Mouse (Mus musculus) hindbrain, embryonic 11.5 days (tissue): ENCODE measurements at regions not wholly inside any gene's neighbourhood (a gene's known extent, or its start where the extent isn't known, plus 50 kb on each side); places are given as distances from the start of the nearest gene placed in this dataset.

ENCODE experiments used
- ATAC-seq: fragments of 200-750 bp; cut with Nextera tagmentation; 2 replicates; pipeline ENCODE4 v1.8.0; 2017; ENCODE audit warnings: mild to moderate bottlenecking, moderate TSS enrichment, moderate library complexity; ENCODE audit not compliant: low FRiP score
- DNase-seq: peaks from one replicate; pipeline ENCODE4 v3.0.0-alpha.2; 2015; ENCODE audit warnings: low spot score
- H3K27ac ChIP-seq: fragments of 300-500 bp; sonication (generic); 2 replicates; pipeline ENCODE4 v1.5.1; 2014; ENCODE audit warnings: mild to moderate bottlenecking, low read depth, low read length
- H3K27me3 ChIP-seq: fragments of 300-500 bp; sonication (generic); 2 replicates; pipeline ENCODE4 v1.6.1; 2014; ENCODE audit warnings: mild to moderate bottlenecking, low read length, moderate library complexity, mixed read lengths; ENCODE audit not compliant: control insufficient read depth, insufficient read depth
- H3K36me3 ChIP-seq: fragments of 300-500 bp; sonication (generic); 2 replicates; pipeline ENCODE4 v1.6.1; 2014; ENCODE audit warnings: mild to moderate bottlenecking, low read length, moderate library complexity, mixed read lengths; ENCODE audit not compliant: control insufficient read depth, insufficient read depth
- H3K4me1 ChIP-seq: fragments of 300-500 bp; sonication (generic); replicated peaks from 2 replicates; pipeline ENCODE4 v1.6.1; 2014; ENCODE audit warnings: low read length, mixed read lengths; ENCODE audit not compliant: control insufficient read depth, insufficient read depth
- H3K4me2 ChIP-seq: fragments of 300-500 bp; sonication (generic); replicated peaks from 2 replicates; pipeline ENCODE4 v1.6.1; 2014; ENCODE audit warnings: mild to moderate bottlenecking, low read depth, low read length
- H3K4me3 ChIP-seq: fragments of 300-500 bp; sonication (generic); 2 replicates; pipeline ENCODE4 v1.5.1; 2014; ENCODE audit warnings: low read depth, low read length
- H3K9ac ChIP-seq: fragments of 300-500 bp; sonication (generic); 2 replicates; pipeline ENCODE4 v1.6.1; 2014; ENCODE audit warnings: low read depth, low read length
- H3K9me3 ChIP-seq: fragments of 300-500 bp; sonication (generic); 2 replicates; pipeline ENCODE4 v1.6.1; 2016; ENCODE audit warnings: low read length; ENCODE audit not compliant: control insufficient read depth
- WGBS: fragments of 180-500 bp; shearing (Covaris S2); extraction: QIAGEN DNeasy Blood & Tissue Kit; methylation state at CpG from one replicate; pipeline ENCODE4 v1.1.7; 2014; 5-methylcytosine and 5-hydroxymethylcytosine counted together

DNA sequence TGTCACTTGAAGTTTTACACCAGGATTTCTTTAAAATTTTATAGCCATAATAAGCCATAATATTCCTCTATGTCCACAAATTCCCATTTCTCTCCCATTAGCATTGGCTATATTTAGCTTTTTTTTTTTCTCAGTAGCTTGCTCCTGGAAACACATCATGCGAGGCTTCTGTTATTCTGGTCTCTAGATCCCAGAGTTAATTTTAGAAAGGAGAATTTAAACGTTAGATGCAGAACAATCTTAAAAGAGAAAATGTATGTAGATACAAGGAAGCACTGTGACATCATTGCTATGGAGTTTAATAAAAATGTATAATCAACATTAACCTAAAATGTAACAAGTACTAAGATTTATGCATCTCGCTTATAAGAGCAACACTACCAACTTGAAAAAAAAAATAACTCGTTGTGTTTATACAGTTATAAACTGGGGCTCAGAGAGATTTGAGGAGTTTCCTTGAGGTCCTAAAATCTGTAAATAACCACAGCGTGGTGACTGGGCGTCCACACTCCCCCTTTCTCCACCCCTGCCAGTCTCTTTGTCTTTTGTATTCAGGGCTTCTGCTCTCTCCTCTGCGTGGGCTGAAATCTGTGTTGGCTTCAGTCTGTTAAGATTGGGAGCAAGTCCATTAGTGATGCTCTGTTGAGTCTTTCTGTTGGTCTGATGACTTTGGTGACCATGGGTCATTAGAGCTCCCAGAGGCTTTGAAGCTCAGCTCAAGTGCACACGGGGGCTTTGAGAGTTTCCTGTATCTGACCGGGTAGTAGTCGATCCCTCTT, 188.8 kb downstream of the Dusp6 start:
- H3K4me3 ChIP-seq, result no peak overlapping the region
- no peaks in the 10 kb centered on the region for H3K36me3 ChIP-seq
- H3K27me3 ChIP-seq, result no peaks in the 10 kb centered on the region
- peak; percentile 49 for ATAC-seq
- H3K27ac ChIP-seq, result no peak overlapping the region; the same call in 1 of the 2 replicates
- DNase-seq, result peak; percentile 50
- H3K4me2 ChIP-seq, result no peak overlapping the region
- H3K4me1 ChIP-seq, result no peaks in the 10 kb centered on the region; the same call in 1 of the 2 replicates
- 17% methylated on average over 10 of the region's 10 CpGs for WGBS
- no peak overlapping the region for H3K9ac ChIP-seq
- no peaks in the 10 kb centered on the region for H3K9me3 ChIP-seq

DNA sequence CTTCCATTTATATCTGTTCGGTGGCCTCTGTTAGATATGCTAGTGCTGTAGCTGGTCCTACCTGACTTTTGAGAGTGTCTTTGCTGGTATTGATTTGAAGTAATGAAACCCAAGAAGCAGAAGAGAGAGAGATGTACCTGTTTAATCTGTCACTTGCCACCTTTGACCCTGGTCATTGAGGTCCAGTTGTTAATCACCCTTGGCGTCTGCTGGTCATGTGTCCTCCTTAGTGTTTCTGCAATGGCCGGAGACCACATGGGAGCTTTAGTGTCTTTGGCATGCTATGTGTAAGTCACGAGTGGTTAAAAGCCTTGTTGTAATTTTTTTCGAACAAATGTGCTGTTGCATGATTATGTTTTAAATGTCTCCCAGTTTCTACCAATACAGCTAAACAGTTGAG, 193.1 kb downstream of the Dusp6 start:
- no peak for DNase-seq
- H3K9ac ChIP-seq, result no peak overlapping the region
- H3K4me3 ChIP-seq, result no peak overlapping the region
- no peaks in the 10 kb centered on the region for H3K27me3 ChIP-seq
- no peak for ATAC-seq
- H3K9me3 ChIP-seq, result no peaks in the 10 kb centered on the region
- H3K4me2 ChIP-seq, result no peak overlapping the region
- no peak overlapping the region for H3K27ac ChIP-seq
- WGBS, result 90% methylated on average over 5 of the region's 5 CpGs
- H3K36me3 ChIP-seq, result no peaks in the 10 kb centered on the region
- H3K4me1 ChIP-seq, result peaks cover 1% of the 10 kb centered on the region

DNA sequence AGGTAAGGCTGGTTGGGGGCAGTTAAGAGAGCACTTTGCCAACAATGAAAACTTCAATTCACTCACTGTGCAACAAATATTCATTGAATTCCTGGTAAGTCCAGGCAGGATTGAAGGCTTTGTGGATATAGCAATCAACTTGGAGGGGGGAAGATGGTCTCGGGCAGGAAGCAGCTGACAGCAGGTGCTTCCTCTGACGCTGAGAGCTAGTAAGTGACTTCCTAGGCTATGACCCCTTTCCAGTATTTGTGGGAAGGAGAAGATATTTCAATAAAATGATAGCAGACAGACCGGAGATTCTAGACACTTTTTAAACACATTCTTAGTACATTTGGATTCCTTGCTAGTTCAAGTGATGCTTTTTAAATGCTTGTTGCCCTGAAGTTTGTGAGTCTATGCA, 195.0 kb downstream of the Dusp6 start:
- Histone ChIP-seq H3K27me3 (no peaks in the 10 kb centered on the region), H3K9me3 (no peaks in the 10 kb centered on the region), H3K4me3 (no peak overlapping the region), H3K4me1 (peaks cover 4% of the 10 kb centered on the region; the same call in 1 of the 2 replicates), H3K4me2 (no peak overlapping the region), H3K9ac (no peak overlapping the region), H3K27ac (no peak overlapping the region), H3K36me3 (no peaks in the 10 kb centered on the region)
- WGBS, result 83% methylated on average over 3 of the region's 3 CpGs
- DNase-seq (no peak), ATAC-seq (no peak)

DNA sequence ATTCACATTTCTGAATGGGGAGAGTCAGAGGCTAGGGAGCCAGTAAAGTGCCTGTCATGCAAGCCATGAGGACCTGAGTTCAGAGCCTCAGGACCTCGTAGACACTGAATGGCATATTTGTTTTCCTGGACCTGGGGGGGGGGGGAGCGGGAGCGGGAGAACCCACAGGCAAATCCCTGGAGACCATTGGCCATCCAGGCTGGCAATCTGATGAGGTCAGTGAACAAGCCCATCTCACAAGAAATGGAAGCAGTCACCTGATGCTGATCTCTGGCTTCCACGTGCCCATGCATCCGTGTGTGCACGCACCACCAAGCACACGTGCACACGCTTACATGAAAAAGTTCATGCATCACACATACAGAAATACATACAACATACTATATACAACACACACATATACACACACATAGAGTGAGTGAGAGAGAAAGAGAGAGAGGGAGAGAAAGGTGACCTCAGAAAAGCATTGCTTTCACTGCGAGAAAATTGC, 196.2 kb downstream of the Dusp6 start:
- no peaks in the 10 kb centered on the region for H3K36me3 ChIP-seq
- no peak overlapping the region for H3K9ac ChIP-seq
- DNase-seq (no peak), ATAC-seq (no peak)
- H3K27me3 ChIP-seq, result no peaks in the 10 kb centered on the region
- no peak overlapping the region for H3K4me3 ChIP-seq
- 74% methylated on average over 9 of the region's 9 CpGs for WGBS
- H3K4me1 ChIP-seq, result peaks cover 4% of the 10 kb centered on the region; the same call in 1 of the 2 replicates
- no peak overlapping the region for H3K27ac ChIP-seq
- H3K4me2 ChIP-seq, result no peak overlapping the region
- no peaks in the 10 kb centered on the region for H3K9me3 ChIP-seq

DNA sequence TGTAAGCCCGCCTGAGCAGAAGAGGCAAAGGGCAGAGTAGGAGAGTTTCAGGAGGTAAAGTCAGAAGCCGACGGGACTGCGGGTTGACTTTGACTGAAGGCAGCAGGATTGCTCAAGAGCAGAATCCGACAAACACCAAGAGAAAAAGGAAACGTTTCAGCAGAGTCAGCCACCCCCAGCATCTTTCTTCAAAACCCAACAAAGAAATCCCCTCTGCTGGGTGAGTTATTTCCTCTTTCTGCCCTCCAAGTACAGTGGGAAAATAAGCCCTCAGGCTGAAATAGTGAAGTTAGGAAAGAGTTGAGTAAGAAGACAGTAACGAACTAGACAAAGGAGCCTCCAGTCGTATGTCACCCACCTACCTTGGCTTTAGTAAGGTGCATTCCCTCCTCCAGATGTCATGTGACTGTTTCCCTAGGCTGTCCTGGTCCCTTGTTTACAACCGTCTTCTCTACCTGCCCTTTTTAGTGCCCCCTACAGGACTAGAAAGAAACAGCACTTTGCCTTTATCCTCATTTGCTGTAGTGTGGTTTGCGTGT, 196.9 kb downstream of the Dusp6 start:
- ATAC-seq (no peak), DNase-seq (peak; percentile 42)
- Histone ChIP-seq H3K36me3 (no peaks in the 10 kb centered on the region), H3K4me3 (no peak overlapping the region), H3K4me2 (no peak overlapping the region), H3K9me3 (no peaks in the 10 kb centered on the region), H3K27me3 (no peaks in the 10 kb centered on the region), H3K4me1 (peaks cover 4% of the 10 kb centered on the region; the same call in 1 of the 2 replicates), H3K27ac (no peak overlapping the region), H3K9ac (no peak overlapping the region)
- WGBS, result 48% methylated on average over 10 of the region's 10 CpGs

DNA sequence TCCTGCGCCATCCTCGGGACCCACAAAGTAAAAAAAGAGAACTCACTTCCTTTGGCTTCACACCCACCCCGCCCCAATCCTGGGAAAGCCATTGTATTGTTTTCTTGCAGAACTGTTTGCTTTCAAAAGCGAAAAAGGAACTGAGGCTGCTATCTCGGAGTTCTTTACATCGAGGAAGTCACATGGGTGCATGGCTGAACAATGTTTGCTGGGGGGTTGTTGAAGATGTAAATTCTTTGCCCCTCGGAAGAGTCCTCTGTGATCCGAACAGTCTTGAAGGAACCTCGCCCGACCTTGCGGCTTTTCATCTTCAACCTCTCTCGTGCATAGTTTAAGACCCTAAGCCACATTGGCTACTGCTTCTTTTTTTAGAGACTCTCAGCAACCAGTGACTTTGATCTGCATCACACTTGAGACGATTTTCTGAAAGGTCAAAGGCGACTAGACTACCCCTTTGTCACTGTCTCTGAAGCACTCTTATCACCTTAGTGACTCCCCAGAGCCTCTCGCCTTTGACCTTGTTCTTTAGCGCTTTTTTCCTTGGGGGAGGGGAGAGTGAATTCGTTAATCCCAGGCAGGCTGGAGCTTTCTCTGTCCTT, 197.9 kb downstream of the Dusp6 start:
- peaks cover 4% of the 10 kb centered on the region; the same call in 1 of the 2 replicates for H3K4me1 ChIP-seq
- DNase-seq, result peak; percentile 75
- 0 out of 2 replicates have a peak overlapping the region, but pooled peaks have one; percentile 9 for H3K27ac ChIP-seq
- peak overlapping the region; percentile 20 for H3K4me3 ChIP-seq
- H3K9me3 ChIP-seq, result no peaks in the 10 kb centered on the region
- ATAC-seq, result peak; percentile 80
- no peaks in the 10 kb centered on the region for H3K27me3 ChIP-seq
- WGBS, result 2% methylated on average over 17 of the region's 17 CpGs
- no peaks in the 10 kb centered on the region for H3K36me3 ChIP-seq
- H3K4me2 ChIP-seq, result peak overlapping the region; percentile 39
- peak overlapping the region; percentile 38; the same call in 1 of the 2 replicates for H3K9ac ChIP-seq

DNA sequence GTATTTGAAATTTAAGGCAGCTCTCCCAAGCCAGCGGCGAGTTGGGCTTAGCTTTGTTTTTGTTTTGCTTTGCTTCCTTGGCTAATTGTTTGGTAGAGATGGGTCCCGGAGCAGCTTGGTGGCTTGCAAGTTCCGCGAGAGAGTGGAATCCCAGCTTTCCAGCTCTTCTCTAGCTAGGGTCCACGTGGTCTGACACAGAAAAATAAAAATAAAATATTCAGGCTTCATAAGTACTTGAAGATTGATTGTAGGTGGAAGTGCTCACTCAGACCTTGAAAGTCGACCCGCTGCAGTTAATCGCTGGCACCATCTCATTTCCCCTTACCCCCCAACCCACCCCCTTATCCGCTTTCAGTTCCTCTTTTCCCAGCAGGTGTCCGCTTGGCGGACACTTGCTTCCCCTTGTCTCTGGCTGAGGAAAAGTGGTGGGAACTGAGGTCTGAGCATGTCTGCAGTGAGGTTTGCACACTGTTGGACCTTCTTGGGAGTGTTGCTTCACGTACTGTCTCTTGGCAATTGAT, 198.5 kb downstream of the Dusp6 start:
- H3K9me3 ChIP-seq, result no peaks in the 10 kb centered on the region
- H3K36me3 ChIP-seq, result no peaks in the 10 kb centered on the region
- H3K4me2 ChIP-seq, result peak overlapping the region; percentile 39
- H3K27me3 ChIP-seq, result no peaks in the 10 kb centered on the region
- no peak overlapping the region for H3K27ac ChIP-seq
- peaks cover 4% of the 10 kb centered on the region; the same call in 1 of the 2 replicates for H3K4me1 ChIP-seq
- H3K9ac ChIP-seq, result peak overlapping the region; percentile 38; the same call in 1 of the 2 replicates
- ATAC-seq (peak; percentile 58), DNase-seq (peak; percentile 40)
- 4% methylated on average over 13 of the region's 13 CpGs for WGBS
- peak overlapping the region; percentile 20 for H3K4me3 ChIP-seq

DNA sequence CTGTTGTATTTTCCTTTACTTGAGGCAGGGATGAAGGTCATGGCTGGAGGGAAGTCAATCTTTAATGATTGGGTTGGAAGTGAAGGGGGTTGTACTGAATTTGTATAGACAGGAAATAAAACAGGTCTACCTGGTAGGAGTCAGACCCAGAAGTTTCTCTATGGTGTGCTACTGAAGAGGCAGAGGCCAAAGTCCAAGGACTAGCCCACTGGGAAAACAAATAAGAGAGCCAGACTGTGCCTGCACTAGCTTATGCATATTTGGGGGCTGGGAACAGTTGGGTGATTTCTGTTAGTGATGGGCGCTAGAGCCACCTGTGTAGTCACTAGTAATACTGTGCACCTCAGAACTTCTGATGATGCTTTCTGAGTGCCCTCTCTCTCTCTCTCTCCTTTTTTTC, 203.7 kb downstream of the Dusp6 start:
- Histone ChIP-seq H3K4me1 (0 out of 2 replicates have a peak, but pooled peaks cover under 1% of the 10 kb centered on the region), H3K27ac (no peak overlapping the region), H3K4me2 (no peak overlapping the region), H3K36me3 (no peaks in the 10 kb centered on the region), H3K9me3 (no peaks in the 10 kb centered on the region), H3K9ac (no peak overlapping the region), H3K27me3 (no peaks in the 10 kb centered on the region), H3K4me3 (no peak overlapping the region)
- 93% methylated on average over 1 of the region's 1 CpGs for WGBS
- DNase-seq, result no peak
- no peak for ATAC-seq
